In genomic region chr8:73614106-73614505, GRCm38 (mm10) we compare ENCODE assay signal across 17 mouse cellular contexts.
"Had no signal": no experiment of that assay in that cellular context is flagged by ENCODE, and none has a peak within 500 bp of the region (broad histone marks: within the 10 kb centered on the region; RNA-seq: fewer than 3 reads in every experiment).

No protein-coding gene starts in this region.

- ATAC-seq: midbrain, embryonic 16.5 days had no signal

- H3K9ac ChIP-seq: lung, embryonic 14.5 days; midbrain, embryonic 12.5 days; neural tube, embryonic 13.5 days; neural tube, embryonic 15.5 days had no signal

- H3K27ac ChIP-seq: midbrain, embryonic 10.5 days; midbrain, embryonic 12.5 days; neural tube, embryonic 13.5 days; neural tube, embryonic 15.5 days had no signal

- H3K27me3 ChIP-seq: midbrain, embryonic 12.5 days; neural tube, embryonic 13.5 days; neural tube, embryonic 15.5 days had no signal

- DNase-seq: lung, adult 18-20 months; lung, embryonic 14.5 days; lung, postnatal 10 days; lung, postnatal 4 days; midbrain, embryonic 14.5 days; retina, postnatal 1 day; right cerebral cortex, postnatal 4 days; spleen, adult 18-20 months; thymus, adult 2 months; thymus, postnatal 25 days; thymus, postnatal 4 days had no signal

- H3K4me2 ChIP-seq: lung, embryonic 14.5 days; midbrain, embryonic 12.5 days; neural tube, embryonic 13.5 days; neural tube, embryonic 15.5 days had no signal

- H3K4me3 ChIP-seq: midbrain, embryonic 10.5 days; midbrain, embryonic 12.5 days; myocyte; neural tube, embryonic 13.5 days; neural tube, embryonic 15.5 days had no signal

- H3K9me3 ChIP-seq: neural tube, embryonic 15.5 days had no signal

- H3K4me1 ChIP-seq: midbrain, embryonic 10.5 days; midbrain, embryonic 12.5 days; neural tube, embryonic 13.5 days; neural tube, embryonic 15.5 days had no signal

- H3K36me3 ChIP-seq: midbrain, embryonic 10.5 days; midbrain, embryonic 12.5 days; neural tube, embryonic 13.5 days; neural tube, embryonic 15.5 days had no signal
